Mouse (Mus musculus) lung, adult 2 months (tissue): Measurements from ENCODE around the gene Map7d3. TPM values are rescaled to one million over a fixed set of nuclear protein-coding genes. Genes with fewer than 3 reads are reported as not detected.

Experiments
- DNase-seq: peaks from one replicate; pipeline ENCODE4 v3.0.0; 2022
- H3K4me1 ChIP-seq: fragments of 200-500 bp; 2 replicates; pipeline ENCODE4 v1.6.1; 2011; ENCODE audit warnings: low read length; ENCODE audit not compliant: control insufficient read depth, insufficient read depth
- H3K4me3 ChIP-seq: fragments of 200-500 bp; replicated peaks from 2 replicates; pipeline ENCODE3; 2011; ENCODE audit warnings: low read depth, mild to moderate bottlenecking, control low read depth, low read length; ENCODE audit errors: extremely low read depth
- CTCF ChIP-seq: fragments of 200-500 bp; IDR thresholded peaks from 2 replicates; pipeline ENCODE4 v1.5.1; 2011; ENCODE audit warnings: mild to moderate bottlenecking, low read length, control low read depth; ENCODE audit not compliant: insufficient read depth
- POLR2A ChIP-seq: fragments of 200-500 bp; IDR thresholded peaks from 2 replicates; pipeline ENCODE4 v1.6.1; 2011; ENCODE audit warnings: low read depth, mild to moderate bottlenecking, control low read depth, low read length, borderline replicate concordance; ENCODE audit errors: extremely low read depth
- whole genome bisulfite sequencing: fragments of 180-500 bp; shearing (Covaris S2); methylation state at CpG from one replicate; pipeline ENCODE4 v1.1.7; 2018; 5-methylcytosine and 5-hydroxymethylcytosine counted together
- polyA plus RNA-seq: library from polyadenylated mRNA; depleted of rRNA; stranded (reverse); fragments of >200 nt; gene quantifications from 2 replicates; pipeline ENCODE4 v1.2.3, GENCODE M21; 2012

Map7d3 gene
- polyA plus RNA-seq, 1 experiment: 0.19 TPM

- TF ChIP-seq CTCF (no peak), POLR2A (no peak)
- H3K4me3 ChIP-seq: no peak overlapping the region
- DNase-seq: no peak
- no peaks in the 10 kb centered on the region; the same call in 1 of the 2 replicates for H3K4me1 ChIP-seq
- WGBS: 54% methylated on average over 6 of the region's 6 CpGs
These were observed 35.7 kb downstream of the Map7d3 start for GRCm38 (mm10) chrX:56786281-56787061.

- 67% methylated on average over 4 of the region's 4 CpGs for WGBS
- no peak for TF ChIP-seq CTCF
- no peak for TF ChIP-seq POLR2A
These were observed 48.8 kb downstream of the Map7d3 start for GRCm38 (mm10) chrX:56773329-56773728.

GRCm38 (mm10) chrX:56771751-56772150 is 50.4 kb downstream of the Map7d3 start:
- H3K4me1 ChIP-seq: peaks cover 6% of the 10 kb centered on the region
- no peak overlapping the region for H3K4me3 ChIP-seq
- WGBS: 40% methylated on average over 1 of the region's 1 CpGs
- no peak for DNase-seq
- TF ChIP-seq POLR2A: no peak
- no peak for TF ChIP-seq CTCF

More at GRCm38 (mm10) chrX:56773329-56773728, 48.8 kb downstream of the Map7d3 start:
- Histone ChIP-seq H3K4me3 (no peak overlapping the region), H3K4me1 (peaks cover 6% of the 10 kb centered on the region)
- no peak for DNase-seq

- H3K4me3 ChIP-seq: no peak overlapping the region
- no peak for DNase-seq
- H3K4me1 ChIP-seq: peaks cover 6% of the 10 kb centered on the region
- TF ChIP-seq CTCF: no peak
- no peak for TF ChIP-seq POLR2A
These were observed 52.3 kb downstream of the Map7d3 start for GRCm38 (mm10) chrX:56769838-56770237.

- TF ChIP-seq CTCF (no peak), POLR2A (no peak)
- 83% methylated on average over 3 of the region's 3 CpGs for WGBS
- Histone ChIP-seq H3K4me3 (no peak overlapping the region), H3K4me1 (peaks cover 2% of the 10 kb centered on the region)
- no peak for DNase-seq
These were observed 61.8 kb downstream of the Map7d3 start for GRCm38 (mm10) chrX:56760257-56760760.

GRCm38 (mm10) chrX:56756352-56756751 is 65.8 kb downstream of the Map7d3 start:
- 60% methylated on average over 7 of the region's 7 CpGs for WGBS
- DNase-seq: no peak
- H3K4me3 ChIP-seq: no peak overlapping the region
- TF ChIP-seq POLR2A: no peak
- no peak for TF ChIP-seq CTCF
- H3K4me1 ChIP-seq: peaks cover 3% of the 10 kb centered on the region; the same call in 1 of the 2 replicates

GRCm38 (mm10) chrX:56755646-56756045 is 66.5 kb downstream of the Map7d3 start:
- Histone ChIP-seq H3K4me1 (peaks cover 3% of the 10 kb centered on the region; the same call in 1 of the 2 replicates), H3K4me3 (no peak overlapping the region)
- TF ChIP-seq CTCF (peak; percentile 21; the same call in 1 of the 2 replicates), POLR2A (no peak)
- 27% methylated on average over 2 of the region's 2 CpGs for WGBS
- DNase-seq: no peak

GRCm38 (mm10) chrX:56753317-56754289 is 68.5 kb downstream of the Map7d3 start:
- Histone ChIP-seq H3K4me3 (no peak overlapping the region), H3K4me1 (peaks cover 3% of the 10 kb centered on the region; the same call in 1 of the 2 replicates)
- DNase-seq: no peak
- TF ChIP-seq CTCF (no peak), POLR2A (no peak)
- 57% methylated on average over 8 of the region's 8 CpGs for WGBS

GRCm38 (mm10) chrX:56752144-56752543 is 70.0 kb downstream of the Map7d3 start:
- Histone ChIP-seq H3K4me1 (peaks cover 3% of the 10 kb centered on the region; the same call in 1 of the 2 replicates), H3K4me3 (no peak overlapping the region)
- no peak for TF ChIP-seq CTCF
- no peak for TF ChIP-seq POLR2A
- WGBS: 46% methylated on average over 6 of the region's 6 CpGs
- DNase-seq: no peak
